Mouse (Mus musculus): ENCODE results near the gene Cyp3a25.

GRCm38 (mm10) chr5:146011251-146011650 lies 1.8 kb upstream of the Cyp3a25 start:
- TF ChIP-seq CTCF (IDR thresholded peaks at IDR 0.05) (no peak), POLR2A (IDR thresholded peaks at IDR 0.05; ENCODE audit: insufficient read depth, low read depth, low read length) (no peak)
